Mouse (Mus musculus) 3134 (cell line): ENCODE data around the gene Sae1.
A peak's percentile ranks its signal among the peaks of the same experiment; 100 is the strongest.
"Not testable (repeated sequence)": the region's sequence is repeated elsewhere in the genome, so short reads cannot be mapped to it uniquely, and the experiment has no call there.

Experiments
- DNase-seq: peaks from one replicate; pipeline ENCODE4 v3.0.0-alpha.2; 2011; ENCODE audit warnings: low spot score; ENCODE audit not compliant: insufficient read length; ENCODE audit errors: extremely low read depth

Sae1 gene

GRCm38 (mm10) chr7:16402968-16403948, 15.7 kb upstream of the Sae1 start:
- DNase-seq: no peak

GRCm38 (mm10) chr7:16402449-16402848, 14.8 kb upstream of the Sae1 start:
- DNase-seq: no peak

GRCm38 (mm10) chr7:16401991-16402431, 14.4 kb upstream of the Sae1 start:
- DNase-seq: peak; percentile 45

GRCm38 (mm10) chr7:16400689-16401611, 13.3 kb upstream of the Sae1 start, which contains the start of gene Zc3h4:
Gene Zc3h4, plus strand, starts transcription at chr7:16400910.
- peak; percentile 85 for DNase-seq

GRCm38 (mm10) chr7:16399820-16400688, 12.4 kb upstream of the Sae1 start:
- peak; percentile 96 for DNase-seq

- no peak for DNase-seq
These were observed 11.7 kb upstream of the Sae1 start for GRCm38 (mm10) chr7:16399098-16399819.

- no peak for DNase-seq
These were observed 10.9 kb upstream of the Sae1 start for GRCm38 (mm10) chr7:16398387-16399050.

- DNase-seq: no peak
These were observed 9.9 kb upstream of the Sae1 start for GRCm38 (mm10) chr7:16397465-16397864.

- no peak for DNase-seq
These were observed 8.3 kb upstream of the Sae1 start for GRCm38 (mm10) chr7:16395944-16396343.

- DNase-seq: no peak
These were observed 5.3 kb upstream of the Sae1 start for GRCm38 (mm10) chr7:16392923-16393322.

GRCm38 (mm10) chr7:16389942-16390341, 2.3 kb upstream of the Sae1 start:
- not testable (repeated sequence) for DNase-seq

- no peak for DNase-seq
These were observed 11.1 kb downstream of the Sae1 start for GRCm38 (mm10) chr7:16376505-16376904.

GRCm38 (mm10) chr7:16374989-16375388, 12.6 kb downstream of the Sae1 start:
- DNase-seq: no peak

- DNase-seq: no peak
These were observed 13.9 kb downstream of the Sae1 start for GRCm38 (mm10) chr7:16373719-16374118.

- DNase-seq: no peak
These were observed 17.0 kb downstream of the Sae1 start for GRCm38 (mm10) chr7:16370596-16370995.

- DNase-seq: no peak
These were observed 18.8 kb downstream of the Sae1 start for GRCm38 (mm10) chr7:16368835-16369234.

- DNase-seq: no peak
These were observed 20.9 kb downstream of the Sae1 start for GRCm38 (mm10) chr7:16366669-16367068.

- DNase-seq: peak; percentile 29
These were observed 21.4 kb downstream of the Sae1 start for GRCm38 (mm10) chr7:16366133-16366646.
